Mouse (Mus musculus): ENCODE measurements around the gene 1810046K07Rik. TPM values are rescaled to one million over a fixed set of nuclear protein-coding genes. Genes with fewer than 3 reads are reported as not detected.
A peak's percentile ranks its signal among the peaks of the same experiment; 100 is the strongest.

Gene 1810046K07Rik
- polyA plus RNA-seq, 1 experiment from 2014 or later = not detected

DNA sequence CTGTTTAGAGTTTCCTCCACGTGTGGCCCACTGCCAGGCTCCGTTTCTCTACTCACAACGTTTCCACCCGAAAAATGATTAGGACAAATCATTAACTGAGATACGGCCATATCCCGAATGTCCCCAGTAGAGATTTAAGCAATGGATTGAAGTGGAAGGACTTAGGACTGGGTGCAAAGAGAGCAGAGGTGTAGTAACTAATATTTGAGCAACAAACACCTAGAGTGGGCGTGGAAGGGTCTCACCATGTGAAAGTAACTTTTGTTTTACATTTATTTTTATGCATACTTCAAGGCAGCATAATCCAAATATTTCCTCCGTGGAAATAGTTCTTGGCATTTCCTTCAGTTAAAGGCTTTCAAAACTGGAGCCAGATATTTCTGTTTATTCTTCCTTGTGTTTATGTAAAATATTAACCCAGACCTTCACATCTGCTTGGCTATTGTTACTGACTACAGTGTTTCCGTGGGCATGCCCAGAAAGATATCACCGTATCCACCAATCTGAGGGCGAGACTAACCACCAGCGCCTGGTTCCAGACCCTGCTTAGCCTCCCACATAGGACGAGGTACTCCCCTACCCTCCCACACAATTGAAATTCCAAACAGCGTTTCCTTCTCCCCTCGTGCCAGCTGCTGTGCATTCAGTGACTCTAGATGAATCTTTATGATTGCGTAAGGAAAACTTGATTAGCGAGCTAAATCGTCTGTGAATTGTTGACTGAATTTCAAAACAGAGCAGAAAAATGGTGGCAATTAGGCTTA is 16.0 kb downstream of the 1810046K07Rik start:
- Histone ChIP-seq H3K4me1 (ENCODE audit: control insufficient read depth, insufficient read depth, low read length) (no peaks in the 10 kb centered on the region), H3K9ac (ENCODE audit: low read length) (no peak overlapping the region), H3K4me3 (ENCODE audit: low read depth, low read length) (no peak overlapping the region), H3K36me3 (ENCODE audit: control insufficient read depth, insufficient read depth, low read length) (no peaks in the 10 kb centered on the region), H3K27ac (ENCODE audit: low read depth, low read length) (no peak overlapping the region), H3K4me2 (ENCODE audit: low read depth) (no peak overlapping the region), H3K9me3 (ENCODE audit: control insufficient read depth, low read length) (no peaks in the 10 kb centered on the region), H3K27me3 (ENCODE audit: control insufficient read depth, insufficient read depth, low read length) (no peaks in the 10 kb centered on the region)
- 78% methylated on average over 18 of the region's 18 CpGs for WGBS
- DNase-seq (ENCODE audit: low spot score) = no peak
- no peak for ATAC-seq (ENCODE audit: insufficient read depth, low FRiP score, low TSS enrichment)

DNA sequence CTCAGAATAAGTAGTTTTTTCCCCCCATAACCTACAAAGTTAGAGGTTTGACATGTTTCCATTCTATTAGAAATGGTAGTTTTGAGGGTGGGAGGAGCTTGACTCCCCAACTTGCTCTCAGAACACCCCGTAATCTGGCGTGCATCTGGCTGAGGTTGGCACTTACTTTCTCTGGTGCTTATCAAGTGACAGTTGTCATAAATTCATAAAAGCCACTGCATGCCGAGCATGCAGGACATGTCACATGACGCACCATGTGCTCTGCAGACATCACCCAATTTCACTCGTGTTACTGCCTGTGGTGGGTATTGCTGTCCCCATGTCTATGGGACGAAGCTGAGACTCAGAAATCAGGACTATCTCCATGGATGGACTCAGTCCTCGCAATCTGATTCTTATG is 18.2 kb downstream of the 1810046K07Rik start:
- no peak overlapping the region for H3K9ac ChIP-seq (ENCODE audit: low read length)
- ATAC-seq (ENCODE audit: insufficient read depth, low FRiP score, low TSS enrichment) (no peak), DNase-seq (ENCODE audit: low spot score) (no peak)
- no peaks in the 10 kb centered on the region for H3K27me3 ChIP-seq (ENCODE audit: control insufficient read depth, insufficient read depth, low read length)
- no peak overlapping the region for H3K4me2 ChIP-seq (ENCODE audit: low read depth)
- H3K27ac ChIP-seq (ENCODE audit: low read depth, low read length) = no peak overlapping the region
- H3K4me3 ChIP-seq (ENCODE audit: low read depth, low read length) = no peak overlapping the region
- H3K36me3 ChIP-seq (ENCODE audit: control insufficient read depth, insufficient read depth, low read length) = no peaks in the 10 kb centered on the region
- H3K9me3 ChIP-seq (ENCODE audit: control insufficient read depth, low read length) = no peaks in the 10 kb centered on the region
- no peaks in the 10 kb centered on the region for H3K4me1 ChIP-seq (ENCODE audit: control insufficient read depth, insufficient read depth, low read length)
- WGBS = 88% methylated on average over 7 of the region's 7 CpGs

DNA sequence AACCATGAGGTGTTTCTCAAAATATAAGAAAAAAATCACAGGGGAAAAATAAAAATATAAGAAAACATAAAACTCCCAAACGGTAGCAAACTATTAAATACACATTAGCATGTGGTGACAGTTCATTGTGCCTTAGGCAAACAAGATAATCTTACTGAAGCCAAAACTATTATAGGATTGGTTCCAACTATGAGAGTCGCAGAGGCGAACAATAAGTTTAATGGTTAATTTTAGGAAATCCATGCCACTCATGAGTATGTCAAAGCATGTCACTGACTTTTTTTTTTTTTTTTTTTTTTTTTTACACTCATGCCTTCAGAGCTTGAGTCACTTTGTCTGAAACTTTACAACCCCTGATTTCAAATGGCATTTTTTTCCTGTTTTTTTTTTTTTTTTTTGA is 22.4 kb downstream of the 1810046K07Rik start:
- DNase-seq (ENCODE audit: low spot score) = no peak
- Histone ChIP-seq H3K9me3 (ENCODE audit: control insufficient read depth, low read length) (no peaks in the 10 kb centered on the region), H3K27ac (ENCODE audit: low read depth, low read length) (no peak overlapping the region), H3K27me3 (ENCODE audit: control insufficient read depth, insufficient read depth, low read length) (no peaks in the 10 kb centered on the region), H3K4me2 (ENCODE audit: low read depth) (no peak overlapping the region), H3K4me1 (ENCODE audit: control insufficient read depth, insufficient read depth, low read length) (no peaks in the 10 kb centered on the region), H3K4me3 (ENCODE audit: low read depth, low read length) (no peak overlapping the region), H3K36me3 (ENCODE audit: control insufficient read depth, insufficient read depth, low read length) (no peaks in the 10 kb centered on the region), H3K9ac (ENCODE audit: low read length) (no peak overlapping the region)
- WGBS = 93% methylated on average over 3 of the region's 3 CpGs
- no peak for ATAC-seq (ENCODE audit: insufficient read depth, low FRiP score, low TSS enrichment)

DNA sequence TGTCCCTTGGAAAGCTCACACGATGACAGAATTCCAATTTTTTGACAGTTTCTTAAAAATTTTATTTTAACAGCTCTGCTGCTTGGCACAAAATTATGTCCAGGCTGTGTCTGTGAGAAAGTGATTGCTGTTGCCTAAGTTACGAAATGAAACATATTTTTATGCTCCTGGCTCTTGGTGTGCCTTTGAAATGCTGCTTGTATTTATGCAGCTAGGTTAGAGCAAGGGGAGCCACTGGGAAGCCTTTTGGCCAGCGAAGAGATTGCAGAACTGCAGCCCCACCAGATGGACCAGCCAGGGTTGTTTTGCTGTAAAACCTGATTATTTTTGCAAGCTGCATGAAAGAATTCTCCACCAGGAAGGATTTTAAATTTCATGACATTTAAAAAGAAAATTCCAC is 23.6 kb downstream of the 1810046K07Rik start:
- H3K9me3 ChIP-seq (ENCODE audit: control insufficient read depth, low read length) = no peaks in the 10 kb centered on the region
- H3K9ac ChIP-seq (ENCODE audit: low read length) = no peak overlapping the region
- H3K4me3 ChIP-seq (ENCODE audit: low read depth, low read length) = no peak overlapping the region
- 79% methylated on average over 3 of the region's 3 CpGs for WGBS
- H3K4me2 ChIP-seq (ENCODE audit: low read depth) = no peak overlapping the region
- DNase-seq (ENCODE audit: low spot score) (no peak), ATAC-seq (ENCODE audit: insufficient read depth, low FRiP score, low TSS enrichment) (no peak)
- no peak overlapping the region for H3K27ac ChIP-seq (ENCODE audit: low read depth, low read length)
- H3K36me3 ChIP-seq (ENCODE audit: control insufficient read depth, insufficient read depth, low read length) = no peaks in the 10 kb centered on the region
- H3K4me1 ChIP-seq (ENCODE audit: control insufficient read depth, insufficient read depth, low read length) = no peaks in the 10 kb centered on the region
- no peaks in the 10 kb centered on the region for H3K27me3 ChIP-seq (ENCODE audit: control insufficient read depth, insufficient read depth, low read length)

DNA sequence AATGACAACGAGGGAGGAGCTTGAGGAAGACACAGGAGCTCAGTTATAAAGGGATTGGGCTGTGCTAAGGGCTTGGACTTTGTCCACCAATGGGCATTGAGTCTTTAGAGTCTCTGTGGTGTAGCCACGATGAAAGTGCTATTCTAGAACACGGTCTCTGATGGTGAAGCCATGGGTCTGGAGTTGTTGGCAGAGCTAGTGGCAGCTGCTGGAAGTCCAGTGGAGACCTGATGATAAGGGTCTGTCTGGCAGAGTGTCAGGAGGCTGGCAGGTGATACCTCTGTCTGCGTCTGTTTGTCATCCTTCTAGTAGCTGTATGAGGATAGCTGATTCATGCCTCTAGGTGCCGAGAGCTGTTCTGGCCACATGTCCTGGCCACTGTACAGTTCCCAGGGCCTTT is 24.7 kb downstream of the 1810046K07Rik start:
- no peak for ATAC-seq (ENCODE audit: insufficient read depth, low FRiP score, low TSS enrichment)
- H3K4me1 ChIP-seq (ENCODE audit: control insufficient read depth, insufficient read depth, low read length) = no peaks in the 10 kb centered on the region

DNA sequence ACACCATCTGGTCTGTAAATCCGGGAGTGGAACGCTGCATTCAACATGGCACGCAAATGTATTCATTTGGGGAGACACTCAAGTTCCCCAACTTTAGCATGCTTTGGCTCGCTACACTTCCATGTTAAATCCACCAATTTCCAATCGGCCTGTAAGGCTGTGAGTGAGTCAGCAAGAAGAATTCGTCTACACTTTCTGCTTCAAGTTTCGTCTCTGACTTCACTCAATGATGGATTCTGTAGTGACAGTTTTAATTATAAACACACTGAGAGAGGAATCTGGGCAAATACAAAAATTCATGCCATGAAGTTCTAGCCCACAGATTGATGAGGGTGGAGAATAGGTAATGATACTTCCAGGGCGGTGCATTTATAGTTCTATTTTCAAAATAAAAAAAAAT is 35.2 kb downstream of the 1810046K07Rik start:
- Histone ChIP-seq H3K4me1 (ENCODE audit: control insufficient read depth, insufficient read depth, low read length) (no peaks in the 10 kb centered on the region), H3K36me3 (ENCODE audit: control insufficient read depth, insufficient read depth, low read length) (no peaks in the 10 kb centered on the region), H3K9ac (ENCODE audit: low read length) (no peak overlapping the region), H3K27ac (ENCODE audit: low read depth, low read length) (no peak overlapping the region), H3K4me3 (ENCODE audit: low read depth, low read length) (no peak overlapping the region), H3K9me3 (ENCODE audit: control insufficient read depth, low read length) (no peaks in the 10 kb centered on the region), H3K4me2 (ENCODE audit: low read depth) (no peak overlapping the region), H3K27me3 (ENCODE audit: control insufficient read depth, insufficient read depth, low read length) (no peaks in the 10 kb centered on the region)
- WGBS = 70% methylated on average over 8 of the region's 8 CpGs
- no peak for ATAC-seq (ENCODE audit: insufficient read depth, low FRiP score, low TSS enrichment)
- no peak for DNase-seq (ENCODE audit: low spot score)

More for the DNA sequence above, 24.7 kb downstream of the 1810046K07Rik start:
- Histone ChIP-seq H3K9ac (ENCODE audit: low read length) (no peak overlapping the region), H3K27me3 (ENCODE audit: control insufficient read depth, insufficient read depth, low read length) (no peaks in the 10 kb centered on the region), H3K4me2 (ENCODE audit: low read depth) (no peak overlapping the region), H3K36me3 (ENCODE audit: control insufficient read depth, insufficient read depth, low read length) (no peaks in the 10 kb centered on the region), H3K27ac (ENCODE audit: low read depth, low read length) (no peak overlapping the region), H3K9me3 (ENCODE audit: control insufficient read depth, low read length) (no peaks in the 10 kb centered on the region), H3K4me3 (ENCODE audit: low read depth, low read length) (no peak overlapping the region)
- no peak for DNase-seq (ENCODE audit: low spot score)
- 78% methylated on average over 5 of the region's 5 CpGs for WGBS

DNA sequence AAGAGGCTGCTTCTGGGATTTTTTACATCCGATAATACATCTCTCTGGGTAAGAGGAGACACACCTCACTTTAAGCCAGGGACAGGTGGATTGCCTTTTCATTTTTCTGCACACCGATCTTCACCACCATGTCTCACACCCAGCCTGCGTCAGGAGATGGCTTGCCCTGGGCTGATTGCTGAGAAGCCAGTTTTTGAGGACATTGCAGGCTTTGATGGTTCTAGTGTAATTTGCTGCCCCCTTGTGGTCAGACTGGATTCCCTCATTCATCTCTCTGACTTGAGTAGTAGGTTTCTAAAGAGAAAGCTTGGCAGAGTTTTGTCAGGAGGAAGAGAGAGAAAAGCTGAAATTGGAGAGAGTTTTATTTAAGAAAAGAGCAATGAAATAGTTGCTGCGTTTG is 36.0 kb downstream of the 1810046K07Rik start:
- 44% methylated on average over 4 of the region's 4 CpGs for WGBS
- no peak for ATAC-seq (ENCODE audit: insufficient read depth, low FRiP score, low TSS enrichment)
- H3K27ac ChIP-seq (ENCODE audit: low read depth, low read length) = no peak overlapping the region

DNA sequence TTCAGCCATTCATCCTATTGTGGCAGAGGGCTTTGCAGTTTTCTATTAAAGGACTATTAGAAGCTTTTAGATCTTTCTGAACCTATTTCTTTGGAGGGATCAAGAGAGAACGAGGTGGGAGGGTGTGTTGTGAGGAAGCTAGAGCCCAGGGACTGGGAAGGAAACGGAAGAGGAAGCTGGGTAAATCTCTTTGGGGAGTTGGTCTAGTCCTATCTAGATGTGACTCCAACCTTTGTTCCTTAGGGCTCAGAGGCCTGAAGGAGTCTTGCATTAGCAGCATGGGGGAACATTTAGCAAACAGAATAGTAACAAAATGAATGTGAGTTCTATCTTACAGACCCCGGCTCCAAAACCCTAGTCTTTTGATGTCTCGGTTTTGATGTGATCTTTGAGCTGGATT is 37.7 kb downstream of the 1810046K07Rik start:
- Histone ChIP-seq H3K36me3 (ENCODE audit: control insufficient read depth, insufficient read depth, low read length) (no peaks in the 10 kb centered on the region), H3K27me3 (ENCODE audit: control insufficient read depth, insufficient read depth, low read length) (no peaks in the 10 kb centered on the region), H3K4me1 (ENCODE audit: control insufficient read depth, insufficient read depth, low read length) (no peaks in the 10 kb centered on the region), H3K4me3 (ENCODE audit: low read depth, low read length) (no peak overlapping the region), H3K4me2 (ENCODE audit: low read depth) (no peak overlapping the region), H3K27ac (ENCODE audit: low read depth, low read length) (no peak overlapping the region), H3K9me3 (ENCODE audit: control insufficient read depth, low read length) (no peaks in the 10 kb centered on the region), H3K9ac (ENCODE audit: low read length) (no peak overlapping the region)
- WGBS = 80% methylated on average over 4 of the region's 4 CpGs
- DNase-seq (ENCODE audit: low spot score) (no peak), ATAC-seq (ENCODE audit: insufficient read depth, low FRiP score, low TSS enrichment) (no peak)

More for the DNA sequence above, 36.0 kb downstream of the 1810046K07Rik start:
- Histone ChIP-seq H3K9me3 (ENCODE audit: control insufficient read depth, low read length) (no peaks in the 10 kb centered on the region), H3K27me3 (ENCODE audit: control insufficient read depth, insufficient read depth, low read length) (no peaks in the 10 kb centered on the region), H3K4me2 (ENCODE audit: low read depth) (no peak overlapping the region), H3K4me1 (ENCODE audit: control insufficient read depth, insufficient read depth, low read length) (no peaks in the 10 kb centered on the region), H3K9ac (ENCODE audit: low read length) (no peak overlapping the region), H3K4me3 (ENCODE audit: low read depth, low read length) (no peak overlapping the region), H3K36me3 (ENCODE audit: control insufficient read depth, insufficient read depth, low read length) (no peaks in the 10 kb centered on the region)
- peak; percentile 82 for DNase-seq (ENCODE audit: low spot score)

DNA sequence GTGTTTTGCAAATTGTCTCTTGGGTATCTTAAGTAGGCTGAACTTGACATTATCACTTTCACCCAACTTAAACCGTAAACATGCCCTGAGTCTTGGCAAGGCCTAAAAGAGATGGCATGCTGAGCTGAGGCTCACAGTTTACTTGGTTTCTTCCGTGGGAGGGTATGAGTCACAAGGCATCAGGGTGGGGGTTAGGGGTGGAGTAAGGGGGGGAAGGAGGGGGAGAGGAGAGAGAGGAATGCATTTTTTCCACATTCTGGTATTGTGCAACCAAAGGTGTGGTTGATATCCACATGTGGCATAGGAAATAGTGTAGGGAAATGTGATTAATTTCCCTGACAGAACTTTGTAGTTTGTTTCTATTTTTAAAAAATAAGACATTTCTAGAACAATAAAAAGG is 42.6 kb downstream of the 1810046K07Rik start:
- 61% methylated on average over 2 of the region's 2 CpGs for WGBS
- no peak overlapping the region for H3K27ac ChIP-seq (ENCODE audit: low read depth, low read length)

More for the DNA sequence above, 42.6 kb downstream of the 1810046K07Rik start:
- Histone ChIP-seq H3K4me3 (ENCODE audit: low read depth, low read length) (no peak overlapping the region), H3K9me3 (ENCODE audit: control insufficient read depth, low read length) (no peaks in the 10 kb centered on the region), H3K36me3 (ENCODE audit: control insufficient read depth, insufficient read depth, low read length) (no peaks in the 10 kb centered on the region), H3K9ac (ENCODE audit: low read length) (no peak overlapping the region), H3K4me2 (ENCODE audit: low read depth) (no peak overlapping the region), H3K27me3 (ENCODE audit: control insufficient read depth, insufficient read depth, low read length) (no peaks in the 10 kb centered on the region), H3K4me1 (ENCODE audit: control insufficient read depth, insufficient read depth, low read length) (no peaks in the 10 kb centered on the region)
- DNase-seq (ENCODE audit: low spot score) (no peak), ATAC-seq (ENCODE audit: insufficient read depth, low FRiP score, low TSS enrichment) (no peak)

All from neural tube, embryonic 11.5 days (tissue).